Mouse (Mus musculus) heart, adult 8-10 months (tissue): ENCODE measurements around the gene Espn. TPM values are rescaled to one million over a fixed set of nuclear protein-coding genes. Genes with fewer than 3 reads are reported as not detected.
A peak's percentile ranks its signal among the peaks of the same experiment; 100 is the strongest.

Source experiments
- DNase-seq: peaks from one replicate; pipeline ENCODE4 v3.0.0; 2022; ENCODE audit warnings: low spot score
- total RNA-seq, 4 experiments: library from RNA; stranded (reverse); gene quantifications; 2 replicates each; pipeline ENCODE4 v1.2.4; 2022

Gene Espn
- total RNA-seq, 4 experiments from 2014 or later, result 2.6 to 3.5 (median 3.0) TPM

GRCm38 (mm10) chr4:152097911-152098799 is 54.0 kb downstream of the Espn start:
- DNase-seq, result no peak

GRCm38 (mm10) chr4:152096927-152097326 is 55.2 kb downstream of the Espn start:
- DNase-seq, result no peak

- peak; percentile 82 for DNase-seq
Measured at GRCm38 (mm10) chr4:152095937-152096910, 55.9 kb downstream of the Espn start.

GRCm38 (mm10) chr4:152094233-152094632 is 57.9 kb downstream of the Espn start:
- DNase-seq, result no peak

GRCm38 (mm10) chr4:152092751-152093293 is 59.3 kb downstream of the Espn start:
- DNase-seq, result no peak

- DNase-seq, result no peak
Measured at GRCm38 (mm10) chr4:152090191-152090590, 62.0 kb downstream of the Espn start.

- no peak for DNase-seq
Measured at GRCm38 (mm10) chr4:152088556-152089120, 63.5 kb downstream of the Espn start.

GRCm38 (mm10) chr4:152088133-152088532 is 64.0 kb downstream of the Espn start:
- DNase-seq, result no peak

- no peak for DNase-seq
Measured at GRCm38 (mm10) chr4:152087211-152088081, 64.7 kb downstream of the Espn start.

GRCm38 (mm10) chr4:152086505-152087210 is 65.5 kb downstream of the Espn start:
- DNase-seq, result no peak

- DNase-seq, result no peak
Measured at GRCm38 (mm10) chr4:152084616-152085015, 67.6 kb downstream of the Espn start.

GRCm38 (mm10) chr4:152083611-152084220 is 68.5 kb downstream of the Espn start:
- no peak for DNase-seq

- DNase-seq, result no peak
Measured at GRCm38 (mm10) chr4:152079931-152080330, 72.2 kb downstream of the Espn start.

- DNase-seq, result no peak
Measured at GRCm38 (mm10) chr4:152079261-152079660, 72.9 kb downstream of the Espn start.

- no peak for DNase-seq
Measured at GRCm38 (mm10) chr4:152078105-152078530, 74.1 kb downstream of the Espn start.

- no peak for DNase-seq
Measured at GRCm38 (mm10) chr4:152077191-152077590, 75.0 kb downstream of the Espn start.

GRCm38 (mm10) chr4:152074548-152074947 is 77.6 kb downstream of the Espn start:
- no peak for DNase-seq

- DNase-seq, result no peak
Measured at GRCm38 (mm10) chr4:152073715-152074114, 78.5 kb downstream of the Espn start.

GRCm38 (mm10) chr4:152072655-152073054 is 79.5 kb downstream of the Espn start:
- no peak for DNase-seq
